Mouse (Mus musculus): ENCODE measurements around the gene Cyp1a1. TPM values are rescaled to one million over a fixed set of nuclear protein-coding genes. Genes with fewer than 3 reads are reported as not detected.

The Cyp1a1 gene
- polyA plus RNA-seq, 1 experiment from 2014 or later, result 0.04 TPM

Other genes starting within 250 kb of the Cyp1a1 start
- gene Ppcdc, start 247.8 kb upstream of the Cyp1a1 start, polyA plus RNA-seq (2016; fragmentation: Nextera tagmentation; extraction: Ambion mirVana), result 25.8 and 26.7 TPM in 2 replicates
- gene Scamp5, start 219.9 kb upstream of the Cyp1a1 start, polyA plus RNA-seq (2016; fragmentation: Nextera tagmentation; extraction: Ambion mirVana), result 17.3 and 26.3 TPM in 2 replicates
- 2.5 and 9.3 TPM in 2 replicates for gene Rpp25, start 183.9 kb upstream of the Cyp1a1 start, polyA plus RNA-seq (2016; fragmentation: Nextera tagmentation; extraction: Ambion mirVana)
- gene Cox5a, start 166.7 kb upstream of the Cyp1a1 start, polyA plus RNA-seq (2016; fragmentation: Nextera tagmentation; extraction: Ambion mirVana), result 705 and 737 TPM in 2 replicates
- gene Fam219b, start 150.4 kb upstream of the Cyp1a1 start, polyA plus RNA-seq (2016; fragmentation: Nextera tagmentation; extraction: Ambion mirVana), result 16.8 and 19.4 TPM in 2 replicates
- gene Mpi, start 135.2 kb upstream of the Cyp1a1 start, polyA plus RNA-seq (2016; fragmentation: Nextera tagmentation; extraction: Ambion mirVana), result 64.7 and 74.4 TPM in 2 replicates
- gene Scamp2, start 127.0 kb upstream of the Cyp1a1 start, polyA plus RNA-seq (2016; fragmentation: Nextera tagmentation; extraction: Ambion mirVana), result 52.4 and 58.9 TPM in 2 replicates
- 14.5 and 18.8 TPM in 2 replicates for gene Ulk3, start 98.5 kb upstream of the Cyp1a1 start, polyA plus RNA-seq (2016; fragmentation: Nextera tagmentation; extraction: Ambion mirVana)
- 2.5 and 3.1 TPM in 2 replicates for gene Cplx3, start 81.6 kb upstream of the Cyp1a1 start, polyA plus RNA-seq (2016; fragmentation: Nextera tagmentation; extraction: Ambion mirVana)
- 0.10 TPM in 1 of 2 replicates, not detected in the other for gene Lman1l, start 67.2 kb upstream of the Cyp1a1 start, polyA plus RNA-seq (2016; fragmentation: Nextera tagmentation; extraction: Ambion mirVana)
- 38.9 and 41.5 TPM in 2 replicates for gene Csk, start 34.3 kb upstream of the Cyp1a1 start, polyA plus RNA-seq (2016; fragmentation: Nextera tagmentation; extraction: Ambion mirVana)
- not detected in 2 replicates for gene Cyp1a2, start 4.2 kb upstream of the Cyp1a1 start, polyA plus RNA-seq (2016; fragmentation: Nextera tagmentation; extraction: Ambion mirVana)
- 42.8 and 46.6 TPM in 2 replicates for gene Edc3, start 20.6 kb downstream of the Cyp1a1 start, polyA plus RNA-seq (2016; fragmentation: Nextera tagmentation; extraction: Ambion mirVana)
- gene Clk3, start 77.9 kb downstream of the Cyp1a1 start, polyA plus RNA-seq (2016; fragmentation: Nextera tagmentation; extraction: Ambion mirVana), result 100 and 106 TPM in 2 replicates
- gene Arid3b, start 148.9 kb downstream of the Cyp1a1 start, polyA plus RNA-seq (2016; fragmentation: Nextera tagmentation; extraction: Ambion mirVana), result 40.2 and 41.0 TPM in 2 replicates
- 111 and 120 TPM in 2 replicates for gene Ubl7, start 223.1 kb downstream of the Cyp1a1 start, polyA plus RNA-seq (2016; fragmentation: Nextera tagmentation; extraction: Ambion mirVana)